Mouse (Mus musculus) E14TG2a.4 (cell line): ENCODE measurements around the gene Selenoh.
A peak's percentile ranks its signal among the peaks of the same experiment; 100 is the strongest.

Source experiments
- H3K27me3 ChIP-seq: 2 replicates; pipeline ENCODE4 v1.6.1; 2014; ENCODE audit warnings: low read length, control low read depth; ENCODE audit not compliant: insufficient read depth
- H3K36me3 ChIP-seq: 2 replicates; pipeline ENCODE4 v1.6.1; 2014; ENCODE audit warnings: low read length, control low read depth; ENCODE audit not compliant: insufficient read depth
- H3K4me1 ChIP-seq: replicated peaks from 2 replicates; pipeline ENCODE4 v1.6.1; 2014; ENCODE audit warnings: low read depth, low read length, control low read depth
- H3K4me3 ChIP-seq: replicated peaks from 2 replicates; pipeline ENCODE4 v1.5.1; 2014; ENCODE audit warnings: mild to moderate bottlenecking, low read length
- H3K9me3 ChIP-seq: 2 replicates; pipeline ENCODE4 v1.6.1; 2014; ENCODE audit warnings: low read length, control low read depth
- CTCF ChIP-seq: conservative IDR thresholded peaks from 2 replicates; pipeline ENCODE4 v1.5.1; 2014; ENCODE audit warnings: low read length
- NANOG ChIP-seq: IDR thresholded peaks from 2 replicates; pipeline ENCODE4 v1.6.1; 2014; ENCODE audit warnings: borderline replicate concordance, low read length, mixed read lengths
- POU5F1 ChIP-seq: IDR thresholded peaks from 2 replicates; pipeline ENCODE4 v1.6.1; 2014; ENCODE audit warnings: low read length, borderline replicate concordance

Gene Selenoh

GRCm38 (mm10) chr2:84624201-84624600 lies 46.4 kb downstream of the Selenoh start:
- Histone ChIP-seq H3K4me1 (peaks cover 76% of the 10 kb centered on the region), H3K36me3 (peaks cover 61% of the 10 kb centered on the region), H3K9me3 (no peaks in the 10 kb centered on the region), H3K4me3 (peak overlapping the region; percentile 59), H3K27me3 (no peaks in the 10 kb centered on the region)
- TF ChIP-seq POU5F1 (no peak), NANOG (no peak), CTCF (no peak)

GRCm38 (mm10) chr2:84623428-84624119 lies 47.0 kb downstream of the Selenoh start:
- Histone ChIP-seq H3K27me3 (no peaks in the 10 kb centered on the region), H3K9me3 (no peaks in the 10 kb centered on the region), H3K36me3 (peaks cover 63% of the 10 kb centered on the region), H3K4me1 (peaks cover 82% of the 10 kb centered on the region), H3K4me3 (peak overlapping the region; percentile 59)
- TF ChIP-seq POU5F1 (no peak), NANOG (no peak), CTCF (no peak)

- H3K36me3 ChIP-seq = peaks cover 63% of the 10 kb centered on the region
- TF ChIP-seq CTCF (no peak), POU5F1 (no peak), NANOG (no peak)
- H3K4me1 ChIP-seq = peaks cover 82% of the 10 kb centered on the region
- peak overlapping the region; percentile 17; the same call in 1 of the 2 replicates for H3K4me3 ChIP-seq
- no peaks in the 10 kb centered on the region for H3K27me3 ChIP-seq
- H3K9me3 ChIP-seq = no peaks in the 10 kb centered on the region
Measured at GRCm38 (mm10) chr2:84622668-84623067, 47.9 kb downstream of the Selenoh start.

- H3K36me3 ChIP-seq = peaks cover 85% of the 10 kb centered on the region
- H3K4me3 ChIP-seq = no peak overlapping the region
- TF ChIP-seq CTCF (no peak), NANOG (no peak), POU5F1 (no peak)
- no peaks in the 10 kb centered on the region for H3K9me3 ChIP-seq
- H3K27me3 ChIP-seq = no peaks in the 10 kb centered on the region
- peaks cover 59% of the 10 kb centered on the region for H3K4me1 ChIP-seq
Measured at GRCm38 (mm10) chr2:84619646-84620340, 50.8 kb downstream of the Selenoh start.
